Mouse (Mus musculus): ENCODE data around the gene Nxpe4. TPM values are rescaled to one million over a fixed set of nuclear protein-coding genes. Genes with fewer than 3 reads are reported as not detected.
"Not testable (repeated sequence)": the region's sequence is repeated elsewhere in the genome, so short reads cannot be mapped to it uniquely, and the experiment has no call there.

The Nxpe4 gene
- total RNA-seq, 2 experiments from 2014 or later, result 10.8 to 10.9 TPM

DNA sequence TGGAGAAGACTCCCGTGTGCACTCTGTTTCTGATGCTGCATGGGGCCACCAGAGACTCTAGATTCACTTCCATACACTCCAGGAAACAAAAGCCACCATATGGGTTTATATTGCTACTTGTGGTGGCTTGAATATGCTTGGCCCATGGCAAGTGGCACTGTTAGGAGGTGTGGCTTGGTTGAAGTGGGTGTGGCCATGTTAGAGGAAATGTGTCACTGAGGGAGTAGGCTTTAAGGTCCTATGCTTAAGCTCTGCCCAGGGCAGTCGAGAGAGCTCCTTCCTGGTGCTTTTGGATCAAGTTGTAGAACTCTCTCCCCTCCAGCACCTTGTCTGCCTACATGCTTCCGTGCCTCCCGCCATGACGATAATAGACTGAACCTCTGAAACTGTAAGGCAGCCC lies 77.6 kb downstream of the Nxpe4 start:
- no peak for DNase-seq (ENCODE audit: low spot score in 2 of 2)

DNA sequence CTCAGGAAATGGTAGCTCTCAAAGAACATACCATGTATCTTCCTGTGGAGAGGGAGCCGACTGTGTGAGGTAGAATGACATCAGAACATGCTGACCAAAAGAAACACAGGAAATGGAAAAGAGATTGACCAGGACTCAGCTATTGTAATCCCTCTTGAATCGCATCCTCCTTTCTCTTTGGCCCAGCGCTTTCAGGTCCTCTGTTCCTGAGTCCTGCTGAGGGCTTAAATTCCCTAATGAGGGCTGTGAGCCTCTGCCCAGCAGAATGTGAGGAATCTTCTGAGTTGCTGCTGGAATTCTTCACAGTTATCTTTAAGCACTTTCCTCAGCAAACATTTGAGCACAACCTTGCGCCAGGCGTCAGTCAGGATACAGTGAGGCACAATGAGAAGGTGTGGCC lies 78.6 kb downstream of the Nxpe4 start:
- no peak for DNase-seq (ENCODE audit: low spot score in 2 of 2)

DNA sequence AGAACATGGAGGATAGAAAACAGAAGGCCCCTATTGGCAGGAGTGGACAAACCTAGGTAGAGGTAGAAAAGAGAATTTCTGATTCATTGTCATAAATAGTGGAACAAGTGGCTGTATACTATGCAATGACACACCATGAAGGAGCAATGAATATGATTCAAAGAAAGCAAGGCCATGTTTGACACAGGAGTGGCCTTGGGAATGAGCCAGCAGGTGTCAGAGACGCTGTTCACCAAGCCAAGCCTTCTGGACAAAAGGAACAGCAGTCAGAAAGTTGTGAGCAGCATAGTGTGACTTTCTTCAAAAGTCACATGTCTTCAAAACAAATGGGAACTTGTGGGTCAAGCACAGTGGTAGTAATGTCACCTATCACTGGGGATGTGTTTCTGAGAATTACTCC lies 80.0 kb downstream of the Nxpe4 start:
- DNase-seq (ENCODE audit: low spot score in 2 of 2), result no peak

DNA sequence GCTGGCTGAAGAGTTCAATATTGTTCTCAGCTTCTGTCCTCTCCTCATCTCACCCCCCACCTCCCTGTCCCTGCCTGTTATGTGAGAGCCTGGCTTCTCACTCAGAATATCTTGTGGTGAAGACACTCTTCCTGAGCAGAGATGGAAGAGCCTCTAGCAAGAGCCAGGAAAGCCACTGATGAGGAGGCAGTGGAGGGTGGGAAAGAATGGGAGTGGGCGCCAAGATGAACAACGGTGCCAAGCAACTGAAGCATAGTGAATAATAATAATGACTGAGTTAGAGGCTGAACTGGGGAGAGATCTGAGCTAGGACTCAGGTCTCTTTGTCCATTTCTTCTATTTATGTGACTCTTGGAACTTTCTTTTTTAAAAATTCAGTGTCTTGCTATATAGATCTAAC lies 80.9 kb downstream of the Nxpe4 start:
- DNase-seq (ENCODE audit: low spot score in 2 of 2), result no peak

DNA sequence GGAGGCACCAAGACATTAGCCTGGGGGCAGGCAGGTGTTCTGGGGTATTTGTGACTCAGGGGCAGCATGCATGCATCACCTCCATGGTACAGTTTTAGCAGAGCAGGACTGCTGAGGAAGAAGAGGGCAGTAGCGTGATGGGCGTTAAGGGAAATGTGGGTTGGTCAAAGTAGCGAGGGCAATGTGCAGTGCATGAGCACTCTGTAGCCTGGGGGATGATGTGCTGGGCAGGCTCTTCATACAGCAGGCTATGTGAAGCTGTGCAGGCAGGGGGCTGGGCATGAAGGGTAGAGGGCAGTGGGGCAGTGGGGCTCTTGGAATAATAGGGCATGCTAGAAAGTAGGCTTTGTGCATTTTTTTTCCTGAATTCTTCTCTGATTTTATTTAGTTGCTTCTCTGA lies 82.4 kb downstream of the Nxpe4 start:
- no peak for DNase-seq (ENCODE audit: low spot score in 2 of 2)

DNA sequence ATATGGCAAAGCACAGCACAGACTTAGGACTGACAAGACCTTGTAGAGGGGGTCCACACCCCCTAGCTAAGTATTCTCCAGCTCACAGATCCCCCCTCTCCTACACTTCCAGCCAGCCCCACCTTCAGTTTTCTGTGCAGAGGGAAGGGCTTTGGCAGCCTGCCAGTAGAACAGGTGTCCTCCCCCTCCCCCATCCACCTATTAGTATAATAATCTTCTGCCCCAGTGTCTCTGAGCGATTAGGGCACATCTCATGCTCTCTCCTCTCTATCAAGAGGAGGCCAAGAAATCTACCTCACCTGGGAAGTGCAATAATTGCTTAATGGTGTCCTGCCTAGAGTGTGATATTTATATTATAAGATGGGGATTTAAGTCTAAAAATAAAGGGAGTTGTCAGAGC lies 83.7 kb downstream of the Nxpe4 start:
- DNase-seq (ENCODE audit: low spot score in 2 of 2), result no peak

DNA sequence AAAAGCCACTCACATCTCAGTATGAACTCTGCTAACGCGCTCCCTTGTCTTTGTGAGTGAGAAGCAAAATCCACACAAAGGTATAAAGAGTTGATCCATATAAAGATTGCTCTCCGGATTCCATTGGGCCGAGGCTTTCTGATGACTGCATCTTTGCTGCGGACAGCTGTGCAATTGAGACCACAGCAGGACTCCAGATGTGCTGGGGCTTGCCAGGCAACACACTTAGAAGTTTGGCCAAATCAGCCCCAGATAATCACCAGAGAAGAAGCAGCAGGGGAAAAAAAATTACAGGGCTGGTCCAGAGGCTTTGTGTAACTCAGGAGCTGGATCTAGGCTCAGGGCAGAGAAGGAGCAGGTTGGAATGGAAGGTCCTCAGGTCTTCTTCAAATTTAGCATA lies 85.5 kb downstream of the Nxpe4 start:
- no peak for DNase-seq (ENCODE audit: low spot score in 2 of 2)

DNA sequence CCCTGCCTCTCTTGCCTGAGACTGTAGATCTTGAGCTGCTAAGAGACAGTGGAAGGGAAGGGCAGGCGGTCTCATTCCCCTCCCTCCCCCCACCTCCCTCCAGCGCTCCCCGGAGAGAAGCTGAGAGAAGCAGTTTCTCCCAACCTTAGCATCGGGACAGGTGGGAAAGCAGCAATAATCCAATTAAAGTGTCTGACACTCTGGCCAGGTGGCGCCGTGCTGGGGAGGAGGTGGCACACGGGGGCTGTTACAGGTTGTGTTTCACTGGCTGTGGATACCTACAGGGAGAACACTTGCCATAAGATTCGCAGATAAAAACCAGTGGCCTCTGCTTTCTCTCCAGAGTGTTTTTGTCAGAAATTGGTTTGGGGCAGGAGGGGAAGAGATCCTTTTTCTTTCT lies 90.4 kb downstream of the Nxpe4 start:
- DNase-seq (ENCODE audit: low spot score in 2 of 2), result no peak

DNA sequence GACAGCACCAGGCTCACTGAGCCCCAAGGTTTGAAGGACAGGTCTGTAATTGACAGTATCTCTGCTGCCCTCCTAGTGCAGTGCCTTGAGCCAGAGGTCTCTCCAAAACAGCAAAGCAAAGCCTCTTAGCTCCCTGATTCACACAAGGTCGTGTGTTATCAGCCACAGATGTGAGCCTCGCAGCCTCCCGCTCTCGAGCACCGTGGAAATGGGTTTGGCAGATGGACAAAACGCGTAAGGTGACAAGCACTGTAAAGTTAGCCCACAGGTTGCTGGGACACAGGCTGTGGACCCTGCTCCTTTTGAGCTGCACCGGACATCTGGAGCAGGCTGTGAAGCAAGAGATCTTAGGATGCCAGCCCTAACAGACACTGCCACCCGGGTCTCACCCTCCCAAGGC lies 95.2 kb downstream of the Nxpe4 start:
- no peak for DNase-seq (ENCODE audit: low spot score in 2 of 2)

DNA sequence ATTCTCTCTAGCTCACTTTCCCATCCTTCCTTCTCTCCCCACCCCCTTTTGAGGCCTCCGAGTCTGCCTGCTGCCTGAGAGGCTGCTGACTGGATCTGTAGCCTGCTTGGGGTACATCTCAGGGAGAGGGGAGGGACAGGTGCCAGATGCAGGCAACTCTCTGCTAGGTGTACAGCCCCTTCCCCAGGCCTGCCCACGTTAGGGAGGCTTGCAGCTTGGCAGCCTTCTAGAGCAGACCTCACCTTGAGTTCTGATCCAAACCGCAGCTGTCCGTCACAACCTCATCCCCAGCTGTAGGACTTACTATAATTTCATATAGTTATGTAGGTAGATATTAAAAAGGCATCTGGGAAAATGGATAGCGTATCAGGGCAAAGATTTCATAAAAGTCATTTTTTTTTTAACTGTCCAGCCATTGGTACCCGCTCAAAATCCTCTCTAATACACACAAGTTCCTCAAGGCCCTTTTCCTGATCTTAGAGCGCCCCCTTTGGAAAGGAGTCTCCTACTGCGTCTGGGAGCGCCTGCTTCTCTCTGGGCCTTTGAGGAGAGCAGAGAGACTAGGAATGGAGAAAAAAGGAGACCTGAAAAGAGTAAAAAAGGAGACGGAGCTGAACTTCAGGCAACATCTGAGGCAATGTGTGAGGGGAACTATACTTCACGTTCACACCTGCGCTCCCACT lies 96.1 kb downstream of the Nxpe4 start:
- peak; percentile 61 to 77 for DNase-seq (ENCODE audit: low spot score in 2 of 2)

DNA sequence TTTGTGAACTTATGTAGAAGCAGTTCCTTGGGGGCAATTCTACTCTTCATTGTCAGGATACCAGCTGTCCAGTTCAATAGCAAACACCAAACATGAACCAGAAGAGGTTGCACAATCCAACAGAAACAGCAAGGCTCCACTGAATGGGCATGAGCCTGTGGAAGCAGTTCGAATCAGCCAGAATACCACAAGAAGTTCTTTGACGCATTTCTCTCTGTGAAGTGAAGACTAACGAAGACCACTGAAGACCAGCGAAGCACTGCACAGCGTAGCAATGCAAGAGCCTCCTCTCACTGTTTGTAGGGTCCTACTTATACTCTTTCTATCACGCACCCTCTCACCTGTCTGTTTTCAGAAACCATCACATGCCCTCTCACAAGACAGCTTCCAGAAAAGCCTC lies 102.8 kb downstream of the Nxpe4 start:
- DNase-seq (ENCODE audit: low spot score in 2 of 2), result no peak

DNA sequence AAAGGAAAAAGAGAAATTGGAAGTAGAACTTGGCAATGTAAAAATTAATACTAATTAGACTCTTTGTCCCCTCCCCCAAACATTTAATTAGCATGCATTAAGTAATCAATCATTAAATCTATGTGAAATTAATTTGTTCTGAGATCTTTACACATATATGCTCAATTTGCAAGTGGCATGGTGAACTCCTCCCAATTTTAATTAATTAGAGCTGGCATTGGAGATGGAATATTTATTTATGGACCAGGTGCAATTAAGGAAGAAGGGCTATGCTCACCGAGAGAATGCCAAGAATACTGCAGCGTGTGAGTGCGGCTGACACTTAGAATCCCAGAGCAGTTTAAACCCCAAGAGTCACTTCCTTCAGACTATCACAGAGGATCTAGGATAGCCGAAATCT lies 103.7 kb downstream of the Nxpe4 start:
- DNase-seq (ENCODE audit: low spot score in 2 of 2), result no peak

DNA sequence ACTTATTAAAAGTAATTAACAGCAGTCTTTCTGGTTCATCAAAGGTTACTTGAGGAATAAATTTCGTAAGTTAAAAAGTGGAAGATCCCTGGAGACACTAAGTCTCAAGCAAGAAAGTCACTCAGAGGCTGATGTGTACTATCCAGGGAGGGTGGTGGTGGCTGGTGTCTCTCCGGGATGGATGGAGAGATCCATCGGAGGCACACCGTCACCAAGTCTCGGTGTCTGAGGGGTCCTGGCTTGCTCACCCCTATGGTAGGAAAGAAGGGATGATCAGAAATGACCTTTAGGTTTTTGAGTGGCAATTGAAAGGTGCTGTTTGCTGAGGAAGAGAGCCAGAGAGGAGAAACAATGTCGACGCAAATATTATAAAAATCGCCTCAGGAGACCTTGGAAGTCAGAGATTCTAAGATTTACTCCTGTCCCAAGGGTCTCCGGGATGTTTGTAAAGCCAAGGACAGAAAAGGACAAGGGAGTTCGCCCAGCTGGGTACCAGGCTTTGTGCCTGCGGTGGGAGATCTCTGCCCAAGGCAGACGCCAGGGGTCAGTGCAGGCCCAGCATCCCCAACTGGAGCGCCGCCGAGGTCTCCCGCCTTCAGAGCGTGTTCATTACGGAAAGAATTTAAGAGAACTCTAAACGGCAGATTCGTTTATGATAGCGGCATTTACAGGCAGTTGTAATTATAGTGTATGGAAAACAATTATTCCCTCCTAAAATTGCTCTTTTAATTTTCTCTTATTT lies 104.6 kb downstream of the Nxpe4 start:
- DNase-seq (ENCODE audit: low spot score in 2 of 2), result peak; percentile 75 to 87

DNA sequence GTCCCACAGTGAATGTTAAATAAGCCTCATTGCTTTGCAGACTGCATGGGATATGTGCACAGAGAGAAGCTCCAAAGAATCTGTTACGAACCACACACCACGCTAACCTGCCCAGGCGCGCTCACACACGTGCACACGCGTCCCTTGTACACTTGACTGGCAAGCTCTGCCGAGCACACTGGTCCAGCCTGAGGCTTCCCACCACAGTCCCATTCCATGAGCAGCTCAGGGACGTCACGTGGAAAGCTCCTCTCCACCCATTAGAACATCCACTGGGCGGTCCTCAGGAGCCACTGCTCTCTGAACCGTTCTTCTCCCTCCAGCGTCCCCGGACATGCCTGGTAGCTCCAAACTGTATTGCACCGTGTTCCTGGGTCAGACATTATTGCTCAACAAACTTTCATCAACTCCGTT lies 105.2 kb downstream of the Nxpe4 start:
- DNase-seq (ENCODE audit: low spot score in 2 of 2), result peak in 1 of 2 experiments; percentile 22

DNA sequence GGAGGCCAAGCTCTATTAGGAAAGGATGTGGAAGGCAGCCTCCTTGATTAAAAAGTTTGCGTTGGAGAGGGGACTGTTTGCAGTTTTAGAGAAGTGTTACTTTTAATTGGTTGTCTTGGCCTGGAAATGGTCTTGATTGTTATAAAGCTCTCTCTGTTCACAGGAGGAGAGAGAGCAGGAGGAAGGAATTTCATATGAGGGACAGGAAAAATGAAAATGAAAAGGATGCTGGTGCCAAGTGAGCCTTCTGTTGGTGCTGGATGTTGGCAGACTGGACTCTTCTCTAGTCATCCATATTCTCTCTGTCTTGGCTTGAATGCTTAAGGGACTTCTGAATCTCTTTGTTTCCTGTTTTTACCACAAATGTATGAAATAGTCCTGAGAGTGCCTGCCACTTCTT lies 106.1 kb downstream of the Nxpe4 start:
- DNase-seq (ENCODE audit: low spot score in 2 of 2), result peak in 1 of 2 experiments; percentile 29

DNA sequence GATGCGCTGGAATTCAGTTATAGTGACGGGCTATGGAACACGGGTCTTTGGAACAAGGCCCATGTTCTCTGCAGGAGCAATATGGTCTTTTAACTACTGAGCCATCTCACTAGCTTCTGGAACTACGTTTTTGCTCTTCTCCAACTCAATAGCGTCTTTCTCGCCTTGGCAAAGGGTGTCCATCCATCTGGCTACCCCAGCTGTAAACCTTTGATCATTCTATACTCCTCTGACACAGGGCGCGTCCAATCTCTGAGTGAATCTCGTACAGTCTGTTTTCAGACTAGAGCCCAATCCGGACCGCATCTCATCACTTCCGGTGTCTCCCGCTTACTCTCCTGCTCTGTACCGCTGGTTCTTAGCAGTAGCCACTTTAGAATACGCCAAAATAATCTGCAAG lies 115.0 kb downstream of the Nxpe4 start:
- peak; percentile 9 to 29 for DNase-seq (ENCODE audit: low spot score in 2 of 2)

DNA sequence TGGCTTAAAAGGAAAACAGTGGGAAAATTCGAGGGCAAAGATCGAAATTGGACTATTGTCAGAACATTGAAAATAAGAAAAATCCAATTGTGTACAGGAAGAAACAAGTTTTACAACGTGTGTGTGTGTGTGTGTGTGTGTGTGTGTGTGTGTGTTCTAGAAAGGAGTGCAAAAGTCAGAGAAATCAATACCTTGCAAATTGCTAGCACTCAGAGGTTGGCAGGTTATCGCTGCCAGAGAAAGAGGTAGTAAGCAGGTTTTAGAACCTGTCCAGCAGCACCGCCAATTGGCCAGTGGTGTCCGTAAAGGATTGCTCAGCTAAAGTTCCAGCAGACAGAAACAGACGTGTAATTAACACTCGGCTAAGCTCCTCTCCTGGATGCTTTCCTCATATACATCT lies 122.4 kb downstream of the Nxpe4 start:
- no peak for DNase-seq (ENCODE audit: low spot score in 2 of 2)

DNA sequence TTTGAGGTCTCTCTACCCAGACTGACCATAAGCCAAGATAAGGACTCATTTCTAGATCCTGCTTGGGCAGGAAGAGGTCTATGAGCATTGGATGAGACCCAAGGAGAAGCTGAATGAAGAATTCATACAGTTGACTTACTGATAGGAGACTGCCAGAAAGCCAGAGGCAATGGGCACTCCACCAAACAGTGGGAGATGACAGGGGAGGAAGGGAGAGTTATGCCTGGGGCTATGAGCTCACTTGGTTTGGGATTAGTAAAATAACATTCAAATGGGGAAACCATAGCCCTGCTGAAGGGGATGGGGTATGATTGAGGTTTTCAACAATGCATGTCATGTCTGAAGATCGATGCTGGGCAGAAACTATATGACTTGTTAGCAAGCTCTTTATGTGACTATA lies 128.5 kb downstream of the Nxpe4 start:
- DNase-seq (ENCODE audit: low spot score in 2 of 2), result no peak

DNA sequence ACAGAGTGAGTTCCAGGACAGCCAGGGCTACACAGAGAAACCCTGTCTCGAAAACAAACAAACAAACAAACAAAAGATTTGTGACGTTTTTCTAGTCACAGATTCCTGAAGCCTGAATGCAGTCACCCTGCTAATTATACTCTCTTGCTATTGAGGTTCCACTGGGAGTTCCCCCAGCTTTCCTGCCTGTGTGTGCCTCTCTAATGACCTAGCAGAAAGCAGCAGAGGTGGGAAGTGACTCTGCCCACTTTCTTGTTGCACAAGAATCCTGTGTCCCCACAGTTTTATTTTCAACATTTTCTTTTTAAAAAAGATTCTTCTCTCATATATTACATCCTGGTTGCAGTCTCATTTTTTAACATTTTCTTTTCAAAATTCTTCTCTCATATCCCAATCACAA lies 132.9 kb downstream of the Nxpe4 start:
- no peak for DNase-seq (ENCODE audit: low spot score in 2 of 2)

DNA sequence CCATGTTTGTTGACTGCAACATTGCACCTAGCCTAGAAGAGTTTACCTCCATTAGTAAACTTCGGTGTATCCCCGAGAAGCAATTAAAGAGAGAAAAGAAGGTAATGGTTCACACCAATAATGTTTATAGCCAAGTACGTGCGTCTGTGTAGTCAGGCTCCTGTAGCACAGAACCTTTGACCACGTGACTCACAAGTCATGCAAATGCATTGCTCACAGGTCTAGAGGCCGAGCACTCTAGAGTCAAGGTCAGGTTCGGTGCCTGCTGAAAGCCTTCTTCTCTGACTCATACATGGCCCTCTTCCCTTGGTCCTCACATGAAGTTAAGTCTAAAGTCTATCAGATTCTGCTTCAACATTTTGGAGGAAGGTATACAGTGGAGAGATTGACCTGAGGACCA lies 137.2 kb downstream of the Nxpe4 start:
- no peak for DNase-seq (ENCODE audit: low spot score in 2 of 2)

DNA sequence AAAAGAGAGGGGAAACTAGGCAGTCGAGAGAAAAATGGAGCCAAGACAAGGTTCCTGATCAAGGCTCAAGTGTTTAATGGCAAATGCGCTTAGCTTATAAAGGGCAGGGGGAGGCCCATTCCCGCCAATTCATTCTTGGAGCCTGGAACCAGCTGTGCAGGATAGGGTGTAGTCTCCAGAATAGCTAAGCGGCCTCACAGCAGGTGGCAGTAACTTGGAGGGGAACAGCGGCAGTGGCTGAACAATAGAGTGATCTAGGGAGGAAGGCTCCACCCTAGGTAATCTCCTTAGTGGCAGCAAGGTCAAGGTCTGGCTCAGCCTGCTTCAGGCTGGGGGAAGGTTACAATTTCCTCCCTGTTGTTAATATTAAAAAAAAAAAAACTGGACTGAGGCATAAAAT lies 141.7 kb downstream of the Nxpe4 start:
- not testable (repeated sequence) for DNase-seq (ENCODE audit: low spot score in 2 of 2)

DNA sequence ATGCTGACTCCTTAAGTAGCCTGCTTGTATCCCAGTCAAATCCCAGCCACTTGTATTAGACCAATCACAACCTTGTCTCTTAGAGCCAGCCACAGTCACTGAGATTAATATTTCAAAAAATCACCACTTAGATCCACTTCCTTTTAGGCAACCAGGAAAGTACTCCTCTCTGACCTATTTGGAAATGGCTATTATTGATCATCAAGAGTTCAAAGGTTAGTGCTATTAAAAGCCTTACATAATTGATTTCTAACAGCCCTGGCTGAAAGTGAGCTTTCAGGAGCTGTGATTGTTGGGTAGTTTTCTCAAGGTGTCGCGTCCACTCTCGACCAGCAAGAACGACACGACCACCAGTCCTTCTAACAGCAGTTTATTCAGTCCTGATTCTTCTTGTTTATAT lies 149.4 kb downstream of the Nxpe4 start:
- DNase-seq (ENCODE audit: low spot score in 2 of 2), result no peak

DNA sequence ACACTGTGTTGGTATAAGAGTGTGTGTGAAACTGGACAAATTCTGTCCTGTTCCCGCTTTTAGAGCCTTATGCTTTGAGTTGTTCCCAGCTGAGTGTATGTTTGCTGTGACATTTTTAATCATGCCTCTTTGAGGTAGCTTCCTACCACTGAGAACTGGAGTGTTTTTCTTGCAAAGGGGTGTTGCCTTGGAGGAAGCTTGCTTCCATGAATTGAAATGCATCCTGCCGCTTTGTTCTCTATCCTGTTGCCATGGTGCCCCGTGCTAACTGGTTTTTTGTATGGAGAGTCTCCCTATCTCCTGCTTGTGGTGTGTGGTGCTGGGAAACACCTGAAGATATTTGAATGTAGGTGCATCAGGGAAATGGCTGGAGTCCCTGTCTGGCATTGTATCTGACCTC lies 152.4 kb downstream of the Nxpe4 start:
- peak; percentile 11 to 34 for DNase-seq (ENCODE audit: low spot score in 2 of 2)
